Mouse (Mus musculus) ES-Bruce4 (cell line): ENCODE data around the gene Arhgap10.

Experiments used
- CTCF ChIP-seq: IDR thresholded peaks from one replicate; pipeline ENCODE4 v1.8.1; 2011; ENCODE audit warnings: low read depth, low read length
- EP300 ChIP-seq: IDR thresholded peaks from 2 replicates; pipeline ENCODE4 v1.6.1; 2011; ENCODE audit warnings: low read depth, low read length; ENCODE audit not compliant: insufficient read depth
- POLR2A ChIP-seq: IDR thresholded peaks from one replicate; pipeline ENCODE4 v1.8.1; 2011; ENCODE audit warnings: low read length; ENCODE audit not compliant: insufficient read depth

DNA sequence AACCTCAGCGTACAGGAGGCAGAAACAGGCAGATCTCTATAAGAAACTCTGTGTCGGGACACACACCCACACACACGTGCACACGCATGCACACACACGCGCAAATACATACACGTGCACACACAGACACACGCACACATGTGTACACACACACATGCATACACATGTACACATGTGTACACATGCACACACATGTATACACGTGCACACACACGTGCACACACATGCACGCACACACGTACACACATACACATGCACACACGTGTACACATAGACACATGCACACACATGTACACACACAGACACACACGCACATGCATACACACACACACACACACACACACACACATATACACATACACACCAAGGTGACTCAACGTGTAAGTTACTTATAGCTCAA, 106.5 kb downstream of the Arhgap10 start:
- TF ChIP-seq POLR2A (no peak), CTCF (no peak), EP300 (no peak)
